Mouse (Mus musculus): ENCODE results near the gene Bcl11b. TPM values are rescaled to one million over a fixed set of nuclear protein-coding genes. Genes with fewer than 3 reads are reported as not detected.

The Bcl11b gene
- polyA plus RNA-seq, 1 experiment from 2014 or later: 2.6 TPM

DNA sequence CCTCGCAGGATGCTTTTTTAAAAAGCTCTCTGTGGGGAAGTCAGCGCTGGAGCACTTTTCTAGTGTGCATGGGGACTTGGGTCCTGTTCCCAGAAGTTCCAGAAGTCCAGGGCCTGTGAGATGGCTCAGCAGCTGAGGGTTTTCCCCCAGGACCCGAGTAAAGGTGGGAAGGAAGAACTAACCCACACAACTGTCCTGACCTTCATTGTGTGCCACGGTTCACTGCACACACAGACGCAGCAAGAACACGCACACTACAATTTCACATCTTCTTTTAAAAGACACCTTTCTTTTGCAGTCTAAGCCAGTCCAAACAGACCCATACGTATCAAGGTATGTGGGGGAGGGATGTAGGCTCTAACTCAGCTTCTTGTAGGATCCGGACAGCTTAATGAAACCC lies 34.3 kb downstream of the Bcl11b start:
- no peak overlapping the region for H3K9ac ChIP-seq (ENCODE audit: low read length)
- 81% methylated on average over 8 of the region's 8 CpGs for WGBS
- H3K4me2 ChIP-seq (ENCODE audit: low read depth, low read length): no peak overlapping the region
- H3K9me3 ChIP-seq (replicated peaks; ENCODE audit: control insufficient read depth, low read length): no peaks in the 10 kb centered on the region
- H3K36me3 ChIP-seq (ENCODE audit: control insufficient read depth, insufficient read depth, low read length): no peaks in the 10 kb centered on the region
- H3K4me1 ChIP-seq (ENCODE audit: control insufficient read depth, insufficient read depth, low read length): peaks cover 11% of the 10 kb centered on the region; the same call in 1 of the 2 replicates
- no peak for ATAC-seq (ENCODE audit: insufficient read depth, low FRiP score)
- no peaks in the 10 kb centered on the region for H3K27me3 ChIP-seq (ENCODE audit: control insufficient read depth, insufficient read depth, low read length)
- H3K4me3 ChIP-seq (replicated peaks; ENCODE audit: low read length): no peak overlapping the region
- no peak overlapping the region for H3K27ac ChIP-seq (ENCODE audit: low read length)

DNA sequence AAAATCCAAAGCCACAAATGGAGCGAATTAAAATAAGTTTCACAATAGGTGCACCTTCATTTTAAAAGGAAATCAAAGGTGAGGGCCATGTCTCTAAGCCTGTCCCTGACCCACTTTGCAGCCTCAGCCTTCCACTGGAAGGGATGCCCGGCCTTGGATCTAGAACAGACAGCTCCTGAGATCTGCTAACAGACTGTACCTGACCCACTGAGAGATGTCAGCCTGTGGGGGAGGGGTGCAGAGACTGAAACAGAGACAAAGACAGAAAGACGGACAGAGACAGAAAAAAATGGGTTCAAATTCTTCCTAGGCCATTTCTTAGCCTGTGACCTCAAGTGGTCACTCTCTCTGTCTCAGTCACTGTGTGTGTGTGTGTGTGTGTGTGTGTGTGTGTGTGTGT lies 35.1 kb downstream of the Bcl11b start:
- 0 out of 2 replicates have a peak, but pooled peaks cover 9% of the 10 kb centered on the region for H3K4me1 ChIP-seq (ENCODE audit: control insufficient read depth, insufficient read depth, low read length)
- no peaks in the 10 kb centered on the region for H3K36me3 ChIP-seq (ENCODE audit: control insufficient read depth, insufficient read depth, low read length)
- no peaks in the 10 kb centered on the region for H3K9me3 ChIP-seq (replicated peaks; ENCODE audit: control insufficient read depth, low read length)
- no peaks in the 10 kb centered on the region for H3K27me3 ChIP-seq (ENCODE audit: control insufficient read depth, insufficient read depth, low read length)
- no peak overlapping the region for H3K9ac ChIP-seq (ENCODE audit: low read length)
- no peak overlapping the region for H3K4me3 ChIP-seq (replicated peaks; ENCODE audit: low read length)
- no peak overlapping the region for H3K27ac ChIP-seq (ENCODE audit: low read length)
- 81% methylated on average over 3 of the region's 3 CpGs for WGBS
- no peak for ATAC-seq (ENCODE audit: insufficient read depth, low FRiP score)
- no peak overlapping the region for H3K4me2 ChIP-seq (ENCODE audit: low read depth, low read length)

DNA sequence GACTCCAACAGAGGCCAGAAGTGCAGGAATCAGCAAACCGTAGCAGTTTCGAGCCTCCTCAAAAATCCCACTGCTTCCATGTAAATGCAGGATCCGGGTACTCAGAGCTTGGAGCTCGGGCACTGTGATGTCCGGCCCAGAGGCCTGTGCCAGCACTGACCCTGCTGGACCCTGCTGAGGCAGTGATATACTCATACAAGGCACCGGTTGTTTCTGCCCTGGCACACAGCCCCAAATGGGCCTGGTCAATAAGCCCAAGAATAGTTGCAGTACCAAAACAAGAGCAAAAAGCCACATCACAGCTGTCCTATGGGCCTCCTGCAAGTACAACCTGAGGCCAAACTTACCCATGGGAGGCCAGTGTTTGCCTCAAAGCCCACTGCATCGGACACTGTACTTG lies 36.4 kb downstream of the Bcl11b start:
- WGBS: 90% methylated on average over 7 of the region's 7 CpGs
- no peaks in the 10 kb centered on the region for H3K36me3 ChIP-seq (ENCODE audit: control insufficient read depth, insufficient read depth, low read length)
- H3K4me3 ChIP-seq (replicated peaks; ENCODE audit: low read length): no peak overlapping the region
- no peaks in the 10 kb centered on the region for H3K9me3 ChIP-seq (replicated peaks; ENCODE audit: control insufficient read depth, low read length)
- no peak for ATAC-seq (ENCODE audit: insufficient read depth, low FRiP score)
- peaks cover 2% of the 10 kb centered on the region; the same call in 1 of the 2 replicates for H3K4me1 ChIP-seq (ENCODE audit: control insufficient read depth, insufficient read depth, low read length)
- H3K27ac ChIP-seq (ENCODE audit: low read length): no peak overlapping the region
- no peak overlapping the region for H3K9ac ChIP-seq (ENCODE audit: low read length)
- no peak overlapping the region for H3K4me2 ChIP-seq (ENCODE audit: low read depth, low read length)
- no peaks in the 10 kb centered on the region for H3K27me3 ChIP-seq (ENCODE audit: control insufficient read depth, insufficient read depth, low read length)

DNA sequence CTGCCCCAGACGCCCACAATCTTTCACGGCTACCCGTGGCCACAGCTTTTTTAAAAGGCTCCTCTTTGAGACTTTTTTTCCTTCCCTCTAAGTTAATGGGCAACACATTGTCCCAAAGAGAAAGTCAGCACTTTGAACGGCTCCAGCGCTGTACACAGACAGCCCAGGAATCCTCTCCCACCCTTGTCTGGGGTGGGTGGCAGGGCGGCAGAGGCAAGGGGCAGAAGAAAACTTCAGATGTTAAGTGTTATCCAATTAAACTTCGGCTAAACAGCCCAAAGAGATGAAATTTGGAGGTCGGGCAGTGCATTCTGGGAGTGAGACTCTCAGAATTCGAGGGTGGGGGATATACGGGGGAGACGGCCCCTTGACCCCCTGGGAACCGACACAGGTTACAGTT lies 38.3 kb downstream of the Bcl11b start:
- no peaks in the 10 kb centered on the region for H3K27me3 ChIP-seq (ENCODE audit: control insufficient read depth, insufficient read depth, low read length)
- H3K9ac ChIP-seq (ENCODE audit: low read length): no peak overlapping the region
- no peaks in the 10 kb centered on the region for H3K9me3 ChIP-seq (replicated peaks; ENCODE audit: control insufficient read depth, low read length)
- 83% methylated on average over 12 of the region's 12 CpGs for WGBS
- no peak for ATAC-seq (ENCODE audit: insufficient read depth, low FRiP score)
- H3K4me2 ChIP-seq (ENCODE audit: low read depth, low read length): no peak overlapping the region
- no peaks in the 10 kb centered on the region for H3K36me3 ChIP-seq (ENCODE audit: control insufficient read depth, insufficient read depth, low read length)
- peaks cover 21% of the 10 kb centered on the region for H3K4me1 ChIP-seq (ENCODE audit: control insufficient read depth, insufficient read depth, low read length)
- no peak overlapping the region for H3K27ac ChIP-seq (ENCODE audit: low read length)
- H3K4me3 ChIP-seq (replicated peaks; ENCODE audit: low read length): no peak overlapping the region

DNA sequence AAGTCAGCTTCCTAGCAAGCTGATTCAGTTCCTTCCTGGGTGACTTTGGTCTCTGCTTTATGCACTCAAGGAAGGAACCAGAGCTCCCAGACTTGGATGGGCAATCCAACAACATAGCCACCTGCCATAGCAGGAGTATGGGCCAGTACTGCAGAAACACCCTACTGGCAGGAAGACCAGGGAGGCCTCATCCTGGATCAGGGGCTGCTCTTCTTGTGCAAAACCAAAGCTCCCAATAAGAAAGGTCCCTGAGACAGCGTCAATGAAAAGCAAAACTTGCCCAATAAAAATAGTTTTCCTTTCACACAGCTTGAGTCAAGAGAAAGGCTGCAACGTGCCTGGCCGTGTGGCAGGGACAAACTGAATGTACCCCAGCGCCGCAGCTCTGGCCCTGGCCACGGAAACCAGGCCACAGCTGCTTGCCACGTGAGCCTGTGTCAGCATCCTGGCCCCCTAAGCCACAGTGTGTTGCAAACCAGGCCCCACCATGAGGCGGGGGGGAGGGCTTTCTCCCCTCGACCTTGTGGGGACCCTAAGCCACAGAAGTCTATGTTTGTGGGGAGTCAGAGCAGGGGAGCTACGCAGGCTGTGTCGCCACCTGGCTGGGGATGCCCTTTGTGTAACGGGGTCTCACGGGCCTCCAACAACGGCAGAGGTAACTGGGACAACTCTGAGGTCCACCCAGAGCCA lies 38.9 kb downstream of the Bcl11b start:
- WGBS: 85% methylated on average over 14 of the region's 14 CpGs

DNA sequence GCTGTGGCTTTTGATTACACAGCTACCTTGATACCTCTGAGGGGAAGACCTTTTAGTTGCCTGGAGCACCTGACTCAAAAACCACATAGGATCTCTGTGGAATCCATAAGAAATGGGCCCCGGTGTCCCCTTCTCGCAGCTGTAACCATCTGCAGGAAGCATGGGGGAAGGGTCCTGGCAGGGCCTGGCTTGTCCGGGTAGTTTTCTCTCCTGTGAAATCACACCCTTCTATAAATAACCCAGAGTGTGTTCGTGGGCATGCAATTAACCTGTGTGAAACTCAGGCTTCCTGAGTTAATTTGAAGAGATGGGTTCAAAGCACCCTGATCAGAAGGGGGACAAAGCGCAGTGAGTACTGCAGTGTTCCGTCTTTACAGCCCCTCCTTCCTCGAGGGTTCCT lies 40.5 kb downstream of the Bcl11b start:
- no peak overlapping the region for H3K27ac ChIP-seq (ENCODE audit: low read length)
- WGBS: 53% methylated on average over 7 of the region's 7 CpGs
- no peak overlapping the region for H3K9ac ChIP-seq (ENCODE audit: low read length)
- no peak overlapping the region for H3K4me2 ChIP-seq (ENCODE audit: low read depth, low read length)
- H3K27me3 ChIP-seq (ENCODE audit: control insufficient read depth, insufficient read depth, low read length): no peaks in the 10 kb centered on the region
- H3K4me3 ChIP-seq (replicated peaks; ENCODE audit: low read length): no peak overlapping the region
- no peaks in the 10 kb centered on the region for H3K36me3 ChIP-seq (ENCODE audit: control insufficient read depth, insufficient read depth, low read length)
- peaks cover 21% of the 10 kb centered on the region for H3K4me1 ChIP-seq (ENCODE audit: control insufficient read depth, insufficient read depth, low read length)
- H3K9me3 ChIP-seq (replicated peaks; ENCODE audit: control insufficient read depth, low read length): no peaks in the 10 kb centered on the region
- no peak for ATAC-seq (ENCODE audit: insufficient read depth, low FRiP score)

More for the DNA sequence above, 38.9 kb downstream of the Bcl11b start:
- H3K4me2 ChIP-seq (ENCODE audit: low read depth, low read length): no peak overlapping the region
- H3K9me3 ChIP-seq (replicated peaks; ENCODE audit: control insufficient read depth, low read length): no peaks in the 10 kb centered on the region
- no peak overlapping the region for H3K9ac ChIP-seq (ENCODE audit: low read length)
- ATAC-seq (ENCODE audit: insufficient read depth, low FRiP score): no peak
- peaks cover 21% of the 10 kb centered on the region for H3K4me1 ChIP-seq (ENCODE audit: control insufficient read depth, insufficient read depth, low read length)
- no peak overlapping the region for H3K27ac ChIP-seq (ENCODE audit: low read length)
- H3K36me3 ChIP-seq (ENCODE audit: control insufficient read depth, insufficient read depth, low read length): no peaks in the 10 kb centered on the region
- H3K4me3 ChIP-seq (replicated peaks; ENCODE audit: low read length): no peak overlapping the region
- no peaks in the 10 kb centered on the region for H3K27me3 ChIP-seq (ENCODE audit: control insufficient read depth, insufficient read depth, low read length)

DNA sequence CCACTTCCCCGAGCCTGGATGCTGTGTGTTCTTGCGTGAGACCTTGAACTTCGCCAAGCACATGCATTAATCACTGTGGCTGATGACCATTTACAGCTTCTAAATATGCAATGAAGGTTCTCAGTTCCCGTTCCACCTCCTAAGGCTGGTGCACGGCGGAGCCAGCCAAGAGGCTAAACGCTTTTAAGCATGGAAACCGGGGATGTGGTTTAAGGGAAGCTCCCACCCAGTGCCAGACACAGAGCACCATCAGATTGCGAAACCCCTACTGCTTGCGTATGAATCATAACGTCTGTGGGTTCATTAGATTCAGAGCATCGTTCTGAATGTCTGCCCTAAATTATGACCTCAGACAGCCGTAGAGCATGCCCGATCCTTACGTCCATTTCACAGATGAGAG lies 41.6 kb downstream of the Bcl11b start:
- Histone ChIP-seq H3K4me2 (ENCODE audit: low read depth, low read length) (no peak overlapping the region), H3K27me3 (ENCODE audit: control insufficient read depth, insufficient read depth, low read length) (no peaks in the 10 kb centered on the region), H3K27ac (ENCODE audit: low read length) (no peak overlapping the region), H3K4me1 (ENCODE audit: control insufficient read depth, insufficient read depth, low read length) (peaks cover 21% of the 10 kb centered on the region), H3K9ac (ENCODE audit: low read length) (no peak overlapping the region), H3K36me3 (ENCODE audit: control insufficient read depth, insufficient read depth, low read length) (no peaks in the 10 kb centered on the region), H3K4me3 (replicated peaks; ENCODE audit: low read length) (no peak overlapping the region), H3K9me3 (replicated peaks; ENCODE audit: control insufficient read depth, low read length) (no peaks in the 10 kb centered on the region)
- ATAC-seq (ENCODE audit: insufficient read depth, low FRiP score): no peak
- 47% methylated on average over 15 of the region's 15 CpGs for WGBS

DNA sequence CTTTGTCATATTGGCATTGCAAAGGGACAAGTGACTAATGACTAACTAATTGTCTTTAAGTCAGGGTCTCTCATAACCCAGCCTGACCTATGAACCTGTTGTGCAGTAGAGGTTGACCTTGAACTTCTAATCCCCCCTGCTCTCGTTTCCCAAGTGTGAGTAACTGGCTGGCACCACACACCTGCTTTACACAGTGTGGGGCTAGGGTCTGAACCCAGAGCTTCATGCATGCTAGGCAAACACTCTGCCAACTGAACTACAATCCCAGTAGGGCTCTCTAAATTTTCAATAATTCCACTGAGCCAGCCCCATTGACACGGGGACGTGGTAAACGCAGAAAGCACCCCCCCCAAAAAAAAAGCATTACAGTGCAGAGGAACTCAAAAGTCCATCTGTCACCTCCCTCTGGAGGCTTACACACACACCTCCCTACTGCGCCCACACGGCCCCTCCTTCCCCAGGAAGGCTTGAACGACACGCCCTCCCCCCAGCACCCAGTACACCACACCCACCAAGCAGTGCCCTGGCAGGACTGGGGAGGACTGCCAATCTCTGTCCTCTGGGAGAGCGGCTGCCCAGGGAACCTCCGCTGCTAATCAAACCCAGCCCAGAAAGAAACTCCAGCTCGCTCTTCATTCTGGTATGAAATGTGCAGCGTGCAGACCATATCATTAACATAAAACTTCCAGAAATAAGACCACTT lies 42.5 kb downstream of the Bcl11b start:
- no peak overlapping the region for H3K27ac ChIP-seq (ENCODE audit: low read length)
- WGBS: 23% methylated on average over 12 of the region's 12 CpGs
- no peaks in the 10 kb centered on the region for H3K36me3 ChIP-seq (ENCODE audit: control insufficient read depth, insufficient read depth, low read length)
- H3K27me3 ChIP-seq (ENCODE audit: control insufficient read depth, insufficient read depth, low read length): no peaks in the 10 kb centered on the region
- 0 out of 2 replicates have a peak overlapping the region, but pooled peaks have one; percentile 7 for H3K4me3 ChIP-seq (replicated peaks; ENCODE audit: low read length)
- peak; percentile 90 for ATAC-seq (ENCODE audit: insufficient read depth, low FRiP score)
- H3K9me3 ChIP-seq (replicated peaks; ENCODE audit: control insufficient read depth, low read length): no peaks in the 10 kb centered on the region
- peak overlapping the region; percentile 20; the same call in 1 of the 2 replicates for H3K4me2 ChIP-seq (ENCODE audit: low read depth, low read length)
- no peak overlapping the region for H3K9ac ChIP-seq (ENCODE audit: low read length)
- H3K4me1 ChIP-seq (ENCODE audit: control insufficient read depth, insufficient read depth, low read length): peaks cover 21% of the 10 kb centered on the region

DNA sequence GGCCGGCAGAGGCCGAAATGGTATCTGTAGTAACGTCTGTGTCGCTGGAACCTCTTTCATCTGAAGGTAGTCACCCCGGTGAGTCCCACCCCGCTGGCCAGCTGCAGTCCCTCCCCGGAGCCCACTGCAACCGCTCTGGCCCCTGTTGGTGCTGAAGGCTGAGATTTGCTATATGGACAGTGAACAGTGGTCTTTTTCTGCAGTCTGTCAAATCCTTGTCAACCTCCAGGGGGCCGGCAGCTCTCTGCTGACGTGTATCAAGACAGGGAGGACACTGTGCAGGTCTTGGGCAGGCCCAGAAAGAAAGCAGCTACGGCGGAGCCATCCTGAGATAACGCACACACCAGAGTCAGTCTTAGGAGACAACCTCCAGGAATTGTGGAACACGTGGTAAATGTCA lies 43.0 kb downstream of the Bcl11b start:
- WGBS: 64% methylated on average over 14 of the region's 14 CpGs
- no peaks in the 10 kb centered on the region for H3K36me3 ChIP-seq (ENCODE audit: control insufficient read depth, insufficient read depth, low read length)
- no peaks in the 10 kb centered on the region for H3K9me3 ChIP-seq (replicated peaks; ENCODE audit: control insufficient read depth, low read length)
- peaks cover 21% of the 10 kb centered on the region for H3K4me1 ChIP-seq (ENCODE audit: control insufficient read depth, insufficient read depth, low read length)
- no peak overlapping the region for H3K4me2 ChIP-seq (ENCODE audit: low read depth, low read length)
- H3K4me3 ChIP-seq (replicated peaks; ENCODE audit: low read length): no peak overlapping the region
- no peak for ATAC-seq (ENCODE audit: insufficient read depth, low FRiP score)
- no peaks in the 10 kb centered on the region for H3K27me3 ChIP-seq (ENCODE audit: control insufficient read depth, insufficient read depth, low read length)
- no peak overlapping the region for H3K9ac ChIP-seq (ENCODE audit: low read length)
- H3K27ac ChIP-seq (ENCODE audit: low read length): no peak overlapping the region

Measured in stomach, embryonic 16.5 days (tissue).